Mouse (Mus musculus) liver, postnatal 0 days (tissue): ENCODE measurements around the gene Sst.

Experiments used
- CTCF ChIP-seq: sonication (generic); IDR thresholded peaks from 2 replicates; pipeline ENCODE4 v1.5.1; 2016; ENCODE audit warnings: antibody characterized with exemption, low read depth
- EP300 ChIP-seq: IDR thresholded peaks from 2 replicates; pipeline ENCODE4 v1.6.1; 2016; ENCODE audit warnings: antibody characterized with exemption, low read depth, mild to moderate bottlenecking

- TF ChIP-seq CTCF, result no peak
- no peak for TF ChIP-seq EP300
Measured at GRCm38 (mm10) chr16:23890636-23891035, at the start of gene Sst.
